Mouse (Mus musculus) lung, embryonic 14.5 days (tissue): ENCODE results near the gene Olfr103. TPM values are rescaled to one million over a fixed set of nuclear protein-coding genes. Genes with fewer than 3 reads are reported as not detected.

ENCODE experiments used
- ATAC-seq: fragments of 200-750 bp; cut with Nextera tagmentation; 2 replicates; pipeline ENCODE4 v1.8.0; 2017; ENCODE audit warnings: mild to moderate bottlenecking, moderate TSS enrichment, moderate library complexity; ENCODE audit not compliant: insufficient read depth
- DNase-seq: peaks from one replicate; pipeline ENCODE4 v3.0.0-alpha.2; 2015
- H3K27ac ChIP-seq: fragments of 300-500 bp; sonication (generic); 2 replicates; pipeline ENCODE4 v1.5.1; 2014; ENCODE audit warnings: low read depth, mild to moderate bottlenecking, moderate library complexity
- H3K27me3 ChIP-seq: fragments of 300-500 bp; sonication (generic); 2 replicates; pipeline ENCODE4 v1.6.1; 2014; ENCODE audit warnings: low read length, control low read depth; ENCODE audit not compliant: insufficient read depth
- H3K36me3 ChIP-seq: fragments of 300-500 bp; sonication (generic); 2 replicates; pipeline ENCODE4 v1.6.1; 2014; ENCODE audit warnings: control low read depth; ENCODE audit not compliant: insufficient read depth
- H3K4me1 ChIP-seq: fragments of 300-500 bp; sonication (generic); 2 replicates; pipeline ENCODE4 v1.6.1; 2014; ENCODE audit warnings: antibody characterized with exemption, control low read depth; ENCODE audit not compliant: insufficient read depth
- H3K4me2 ChIP-seq: fragments of 300-500 bp; sonication (generic); 2 replicates; pipeline ENCODE4 v1.6.1; 2014; ENCODE audit warnings: mild to moderate bottlenecking
- H3K4me3 ChIP-seq: fragments of 300-500 bp; sonication (generic); 2 replicates; pipeline ENCODE4 v1.5.1; 2014; ENCODE audit warnings: low read depth, low read length
- H3K9ac ChIP-seq: fragments of 300-500 bp; sonication (generic); 2 replicates; pipeline ENCODE4 v1.6.1; 2014
- H3K9me3 ChIP-seq: fragments of 300-500 bp; sonication (generic); 2 replicates; pipeline ENCODE4 v1.6.1; 2016; ENCODE audit warnings: low read depth, low read length, control low read depth
- CTCF ChIP-seq: IDR thresholded peaks from 2 replicates; pipeline ENCODE4 v1.5.1; 2016; ENCODE audit warnings: antibody characterized with exemption, low read depth
- WGBS: fragments of 180-500 bp; shearing (Covaris S2); extraction: QIAGEN DNeasy Blood & Tissue Kit; methylation state at CpG from one replicate; pipeline ENCODE4 v1.1.7; 2014; 5-methylcytosine and 5-hydroxymethylcytosine counted together
- polyA plus RNA-seq: library from polyadenylated mRNA; unstranded; fragments of >200 nt; fragmentation: Nextera tagmentation; extraction: Ambion mirVana; gene quantifications from 2 replicates; pipeline ENCODE4 v1.2.1, GENCODE M21; 2014

Olfr103 gene
- polyA plus RNA-seq: not detected in 2 replicates

GRCm38 (mm10) chr17:37339598-37339997 is at the start of gene Olfr103:
TSS of gene Olfr103 (minus strand) at chr17:37339698.
- Histone ChIP-seq H3K27ac (no peak within 1 kb of the TSS), H3K27me3 (no peaks in the 10 kb centered on the region), H3K9me3 (no peaks in the 10 kb centered on the region), H3K4me1 (no peaks in the 10 kb centered on the region), H3K4me3 (no peak within 1 kb of the TSS), H3K36me3 (no peaks in the 10 kb centered on the region), H3K9ac (no peak within 1 kb of the TSS), H3K4me2 (no peak within 1 kb of the TSS)
- ATAC-seq: no peak
- no peak for DNase-seq
- 76% methylated on average over 2 of the region's 2 CpGs for WGBS
- TF ChIP-seq CTCF: no peak

- no peak within 1 kb of the TSS for H3K4me2 ChIP-seq
- no peaks in the 10 kb centered on the region for H3K4me1 ChIP-seq
- H3K9me3 ChIP-seq: no peaks in the 10 kb centered on the region
- H3K36me3 ChIP-seq: no peaks in the 10 kb centered on the region
- no peak within 1 kb of the TSS for H3K9ac ChIP-seq
- no peak within 1 kb of the TSS for H3K27ac ChIP-seq
- no peak for TF ChIP-seq CTCF
- H3K4me3 ChIP-seq: no peak within 1 kb of the TSS
- DNase-seq: no peak
- no peaks in the 10 kb centered on the region for H3K27me3 ChIP-seq
- ATAC-seq: no peak
Observed at GRCm38 (mm10) chr17:37378733-37379132, 39.2 kb upstream of the Olfr103 start, which contains the start of gene Olfr105-ps. TSS of gene Olfr105-ps (plus strand) at chr17:37379033.

DNA sequence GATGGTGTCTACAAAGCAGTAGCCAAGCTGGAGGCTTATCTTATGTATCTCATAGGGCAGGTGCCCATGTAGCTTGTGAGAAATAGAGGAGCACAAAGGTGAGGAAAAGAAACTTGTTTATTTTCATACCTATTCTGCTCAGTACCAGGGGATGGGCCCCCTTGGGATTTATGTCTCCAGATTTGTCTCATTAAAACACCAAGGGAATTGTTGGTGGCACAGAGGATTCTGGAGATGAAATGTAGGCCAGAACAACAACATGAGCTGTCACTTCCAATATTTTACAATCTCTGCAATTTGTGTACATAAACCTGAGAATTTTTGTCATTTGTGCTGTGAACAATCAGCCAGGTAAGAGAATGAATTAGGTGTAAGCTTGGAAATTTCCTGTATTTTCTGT is 19.8 kb upstream of the Olfr103 start, which contains the start of gene Olfr104-ps:
Olfr104-ps (plus strand) TSS at position 301 of the 400 bp plus-strand sequence.
- no peak within 1 kb of the TSS for H3K4me2 ChIP-seq
- H3K27me3 ChIP-seq: no peaks in the 10 kb centered on the region
- ATAC-seq (no peak), DNase-seq (no peak)
- H3K9me3 ChIP-seq: no peaks in the 10 kb centered on the region
- no peaks in the 10 kb centered on the region for H3K36me3 ChIP-seq
- H3K27ac ChIP-seq: no peak within 1 kb of the TSS
- TF ChIP-seq CTCF: no peak
- H3K9ac ChIP-seq: no peak within 1 kb of the TSS
- no peak within 1 kb of the TSS for H3K4me3 ChIP-seq
- no peaks in the 10 kb centered on the region for H3K4me1 ChIP-seq

GRCm38 (mm10) chr17:37316954-37317353 is 22.5 kb downstream of the Olfr103 start, which contains the start of gene Olfr102:
TSS of gene Olfr102 (minus strand) at chr17:37317054.
- no peak within 1 kb of the TSS for H3K4me3 ChIP-seq
- no peak for TF ChIP-seq CTCF
- H3K4me1 ChIP-seq: no peaks in the 10 kb centered on the region
- no peak within 1 kb of the TSS for H3K4me2 ChIP-seq
- no peaks in the 10 kb centered on the region for H3K27me3 ChIP-seq
- H3K27ac ChIP-seq: no peak within 1 kb of the TSS
- no peaks in the 10 kb centered on the region for H3K9me3 ChIP-seq
- no peaks in the 10 kb centered on the region for H3K36me3 ChIP-seq
- no peak within 1 kb of the TSS for H3K9ac ChIP-seq
- no peak for ATAC-seq
- DNase-seq: no peak

GRCm38 (mm10) chr17:37310146-37310699 is 29.3 kb downstream of the Olfr103 start:
- 36% methylated on average over 2 of the region's 2 CpGs for WGBS
- H3K4me1 ChIP-seq: no peaks in the 10 kb centered on the region
- H3K27me3 ChIP-seq: no peaks in the 10 kb centered on the region
- H3K9ac ChIP-seq: no peak overlapping the region
- no peaks in the 10 kb centered on the region for H3K36me3 ChIP-seq
- no peak for TF ChIP-seq CTCF
- no peaks in the 10 kb centered on the region for H3K9me3 ChIP-seq
- H3K27ac ChIP-seq: no peak overlapping the region
- no peak for DNase-seq
- no peak overlapping the region for H3K4me2 ChIP-seq
- ATAC-seq: no peak
- H3K4me3 ChIP-seq: no peak overlapping the region

GRCm38 (mm10) chr17:37308483-37308882 is 31.0 kb downstream of the Olfr103 start:
- DNase-seq: no peak
- no peak overlapping the region for H3K4me3 ChIP-seq
- ATAC-seq: no peak
- H3K27ac ChIP-seq: no peak overlapping the region
- H3K27me3 ChIP-seq: no peaks in the 10 kb centered on the region
- no peak overlapping the region for H3K9ac ChIP-seq
- H3K9me3 ChIP-seq: no peaks in the 10 kb centered on the region
- WGBS: 34% methylated on average over 4 of the region's 4 CpGs
- TF ChIP-seq CTCF: no peak
- H3K4me1 ChIP-seq: no peaks in the 10 kb centered on the region
- H3K36me3 ChIP-seq: no peaks in the 10 kb centered on the region
- H3K4me2 ChIP-seq: no peak overlapping the region

DNA sequence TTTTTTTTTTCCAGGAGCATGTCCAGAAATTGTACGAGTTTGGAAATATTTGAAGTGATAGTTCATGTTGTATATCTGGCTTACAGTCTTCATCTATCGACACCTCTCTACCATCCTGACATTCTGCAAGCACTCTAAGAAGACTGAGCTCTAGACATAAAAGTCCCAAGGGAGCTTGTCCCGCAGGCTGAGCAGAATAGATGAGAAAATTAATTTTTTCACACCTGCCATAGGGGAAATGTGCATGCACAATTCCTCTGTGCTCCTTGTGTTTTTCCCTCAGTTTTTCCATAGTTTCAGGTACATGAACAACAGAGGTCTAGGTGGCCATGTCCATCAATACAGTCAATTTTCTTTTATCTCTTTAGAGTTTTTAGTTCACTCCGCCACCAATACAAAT is 35.3 kb downstream of the Olfr103 start, which contains the start of gene Olfr101:
Olfr101 (minus strand) TSS at position 101 of the 400 bp plus-strand sequence.
- no peak for TF ChIP-seq CTCF
- WGBS: 69% methylated on average over 4 of the region's 4 CpGs
- H3K9ac ChIP-seq: no peak within 1 kb of the TSS
- H3K9me3 ChIP-seq: no peaks in the 10 kb centered on the region
- DNase-seq (no peak), ATAC-seq (no peak)
- H3K27ac ChIP-seq: no peak within 1 kb of the TSS
- H3K27me3 ChIP-seq: no peaks in the 10 kb centered on the region
- no peaks in the 10 kb centered on the region for H3K4me1 ChIP-seq
- no peak within 1 kb of the TSS for H3K4me3 ChIP-seq
- no peak within 1 kb of the TSS for H3K4me2 ChIP-seq
- no peaks in the 10 kb centered on the region for H3K36me3 ChIP-seq

Other genes with a start within 250 kb of the Olfr103 start
- 0.07 TPM in 1 of 2 replicates, not detected in the other for gene Olfr91, start 241.4 kb downstream of the Olfr103 start, polyA plus RNA-seq
- not detected in 2 replicates for gene Olfr92, start 219.6 kb downstream of the Olfr103 start, polyA plus RNA-seq
- not detected in 2 replicates for gene Olfr93, start 178.2 kb downstream of the Olfr103 start, polyA plus RNA-seq
- not detected in 2 replicates for gene Ubd, start 145.8 kb downstream of the Olfr103 start, polyA plus RNA-seq
- not detected in 2 replicates for gene Olfr94, start 138.7 kb downstream of the Olfr103 start, polyA plus RNA-seq
- gene Olfr95, start 126.6 kb downstream of the Olfr103 start, polyA plus RNA-seq: not detected in 2 replicates
- gene Olfr96, start 119.6 kb downstream of the Olfr103 start, polyA plus RNA-seq: not detected in 2 replicates
- not detected in 2 replicates for gene Olfr97, start 102.4 kb downstream of the Olfr103 start, polyA plus RNA-seq
- gene Olfr98, start 75.9 kb downstream of the Olfr103 start, polyA plus RNA-seq: not detected in 2 replicates
- gene H2-M3, start 69.5 kb downstream of the Olfr103 start, polyA plus RNA-seq: 1.0 and 1.2 TPM in 2 replicates
- gene Olfr99, start 56.2 kb downstream of the Olfr103 start, polyA plus RNA-seq: not detected in 2 replicates
- gene Olfr101, start 35.4 kb downstream of the Olfr103 start, polyA plus RNA-seq: not detected in 2 replicates
- not detected in 2 replicates for gene Olfr102, start 22.6 kb downstream of the Olfr103 start, polyA plus RNA-seq
- gene Olfr104-ps, start 19.9 kb upstream of the Olfr103 start, polyA plus RNA-seq: not detected in 2 replicates
- not detected in 2 replicates for gene Olfr105-ps, start 39.3 kb upstream of the Olfr103 start, polyA plus RNA-seq
- not detected in 2 replicates for gene Olfr106-ps, start 50.7 kb upstream of the Olfr103 start, polyA plus RNA-seq
- not detected in 2 replicates for gene Olfr107, start 59.5 kb upstream of the Olfr103 start, polyA plus RNA-seq
- gene Olfr108, start 105.8 kb upstream of the Olfr103 start, polyA plus RNA-seq: not detected in 2 replicates
- not detected in 2 replicates for gene Olfr109, start 119.2 kb upstream of the Olfr103 start, polyA plus RNA-seq
- gene H2-M2, start 143.9 kb upstream of the Olfr103 start, polyA plus RNA-seq: not detected in 2 replicates
- not detected in 2 replicates for gene Olfr110, start 152.8 kb upstream of the Olfr103 start, polyA plus RNA-seq
- not detected in 2 replicates for gene Olfr111, start 168.3 kb upstream of the Olfr103 start, polyA plus RNA-seq
- not detected in 2 replicates for gene Olfr112, start 229.8 kb upstream of the Olfr103 start, polyA plus RNA-seq
- not detected in 2 replicates for gene Olfr113, start 238.0 kb upstream of the Olfr103 start, polyA plus RNA-seq